Mouse (Mus musculus): ENCODE results near the gene Trdmt1. TPM values are rescaled to one million over a fixed set of nuclear protein-coding genes. Genes with fewer than 3 reads are reported as not detected.

Gene Trdmt1
- total and polyA plus RNA-seq, 2 experiments = 0.83 to 3.9 TPM

- H3K36me3 ChIP-seq (ENCODE audit: control insufficient read depth, insufficient read depth, low read length) = no peaks in the 10 kb centered on the region
- no peak for DNase-seq (ENCODE audit: extremely low read depth, low read depth, low spot score)
- no peak overlapping the region for H3K4me3 ChIP-seq (ENCODE audit: insufficient read depth, low read depth, low read length)
- WGBS = 89% methylated on average over 8 of the region's 8 CpGs
- no peak overlapping the region for H3K27ac ChIP-seq (replicated peaks; ENCODE audit: insufficient read depth, low read depth, low read length)
- TF ChIP-seq CTCF (IDR thresholded peaks at IDR 0.05; ENCODE audit: low read depth, low read length) (no peak), POLR2A (IDR thresholded peaks at IDR 0.05; ENCODE audit: extremely low read depth, insufficient read depth, low read length) (no peak)
- H3K4me1 ChIP-seq (ENCODE audit: control insufficient read depth, insufficient read depth, low read length) = peaks cover 2% of the 10 kb centered on the region; the same call in 1 of the 2 replicates
- H3K27me3 ChIP-seq (ENCODE audit: control insufficient read depth, insufficient read depth, low read length) = no peaks in the 10 kb centered on the region
- H3K9ac ChIP-seq (ENCODE audit: low read depth, low read length) = no peak overlapping the region
- H3K79me2 ChIP-seq (ENCODE audit: control insufficient read depth, insufficient read depth, low read length) = no peaks in the 10 kb centered on the region
These were observed 58.0 kb downstream of the Trdmt1 start for GRCm38 (mm10) chr2:13486470-13486869.

- Histone ChIP-seq H3K4me1 (ENCODE audit: control insufficient read depth, insufficient read depth, low read length) (peaks cover 2% of the 10 kb centered on the region; the same call in 1 of the 2 replicates), H3K27ac (replicated peaks; ENCODE audit: insufficient read depth, low read depth, low read length) (no peak overlapping the region), H3K9ac (ENCODE audit: low read depth, low read length) (no peak overlapping the region), H3K4me3 (ENCODE audit: insufficient read depth, low read depth, low read length) (no peak overlapping the region), H3K27me3 (ENCODE audit: control insufficient read depth, insufficient read depth, low read length) (no peaks in the 10 kb centered on the region), H3K36me3 (ENCODE audit: control insufficient read depth, insufficient read depth, low read length) (no peaks in the 10 kb centered on the region), H3K79me2 (ENCODE audit: control insufficient read depth, insufficient read depth, low read length) (no peaks in the 10 kb centered on the region)
- TF ChIP-seq POLR2A (IDR thresholded peaks at IDR 0.05; ENCODE audit: extremely low read depth, insufficient read depth, low read length) (no peak), CTCF (IDR thresholded peaks at IDR 0.05; ENCODE audit: low read depth, low read length) (no peak)
- peak; percentile 78 for DNase-seq (ENCODE audit: extremely low read depth, low read depth, low spot score)
- 33% methylated on average over 3 of the region's 3 CpGs for WGBS
These were observed 59.9 kb downstream of the Trdmt1 start for GRCm38 (mm10) chr2:13484566-13484965.

- no peak overlapping the region for H3K9ac ChIP-seq (ENCODE audit: low read depth, low read length)
- no peaks in the 10 kb centered on the region for H3K79me2 ChIP-seq (ENCODE audit: control insufficient read depth, insufficient read depth, low read length)
- WGBS = 94% methylated on average over 2 of the region's 2 CpGs
- H3K4me3 ChIP-seq (ENCODE audit: insufficient read depth, low read depth, low read length) = no peak overlapping the region
- peaks cover 2% of the 10 kb centered on the region; the same call in 1 of the 2 replicates for H3K4me1 ChIP-seq (ENCODE audit: control insufficient read depth, insufficient read depth, low read length)
- H3K27me3 ChIP-seq (ENCODE audit: control insufficient read depth, insufficient read depth, low read length) = no peaks in the 10 kb centered on the region
- no peak for DNase-seq (ENCODE audit: extremely low read depth, low read depth, low spot score)
- TF ChIP-seq POLR2A (IDR thresholded peaks at IDR 0.05; ENCODE audit: extremely low read depth, insufficient read depth, low read length) = no peak
- no peak for TF ChIP-seq CTCF (IDR thresholded peaks at IDR 0.05; ENCODE audit: low read depth, low read length)
- H3K36me3 ChIP-seq (ENCODE audit: control insufficient read depth, insufficient read depth, low read length) = no peaks in the 10 kb centered on the region
- H3K27ac ChIP-seq (replicated peaks; ENCODE audit: insufficient read depth, low read depth, low read length) = no peak overlapping the region
These were observed 63.7 kb downstream of the Trdmt1 start for GRCm38 (mm10) chr2:13480744-13481143.

- Histone ChIP-seq H3K79me2 (ENCODE audit: control insufficient read depth, insufficient read depth, low read length) (no peaks in the 10 kb centered on the region), H3K4me1 (ENCODE audit: control insufficient read depth, insufficient read depth, low read length) (no peaks in the 10 kb centered on the region), H3K27me3 (ENCODE audit: control insufficient read depth, insufficient read depth, low read length) (no peaks in the 10 kb centered on the region), H3K4me3 (ENCODE audit: insufficient read depth, low read depth, low read length) (no peak overlapping the region), H3K9ac (ENCODE audit: low read depth, low read length) (no peak overlapping the region), H3K36me3 (ENCODE audit: control insufficient read depth, insufficient read depth, low read length) (no peaks in the 10 kb centered on the region), H3K27ac (replicated peaks; ENCODE audit: insufficient read depth, low read depth, low read length) (no peak overlapping the region)
- 73% methylated on average over 7 of the region's 7 CpGs for WGBS
- no peak for DNase-seq (ENCODE audit: extremely low read depth, low read depth, low spot score)
- TF ChIP-seq POLR2A (IDR thresholded peaks at IDR 0.05; ENCODE audit: extremely low read depth, insufficient read depth, low read length) (no peak), CTCF (IDR thresholded peaks at IDR 0.05; ENCODE audit: low read depth, low read length) (no peak)
These were observed 65.3 kb downstream of the Trdmt1 start for GRCm38 (mm10) chr2:13479165-13479564.

GRCm38 (mm10) chr2:13470108-13470507 lies 74.4 kb downstream of the Trdmt1 start:
- no peak for DNase-seq (ENCODE audit: extremely low read depth, low read depth, low spot score)
- no peaks in the 10 kb centered on the region for H3K36me3 ChIP-seq (ENCODE audit: control insufficient read depth, insufficient read depth, low read length)
- peaks cover 1% of the 10 kb centered on the region; the same call in 1 of the 2 replicates for H3K4me1 ChIP-seq (ENCODE audit: control insufficient read depth, insufficient read depth, low read length)
- WGBS = 74% methylated on average over 3 of the region's 3 CpGs
- no peak overlapping the region for H3K9ac ChIP-seq (ENCODE audit: low read depth, low read length)
- no peaks in the 10 kb centered on the region for H3K27me3 ChIP-seq (ENCODE audit: control insufficient read depth, insufficient read depth, low read length)
- no peaks in the 10 kb centered on the region for H3K79me2 ChIP-seq (ENCODE audit: control insufficient read depth, insufficient read depth, low read length)
- TF ChIP-seq CTCF (IDR thresholded peaks at IDR 0.05; ENCODE audit: low read depth, low read length) (no peak), POLR2A (IDR thresholded peaks at IDR 0.05; ENCODE audit: extremely low read depth, insufficient read depth, low read length) (no peak)
- no peak overlapping the region for H3K27ac ChIP-seq (replicated peaks; ENCODE audit: insufficient read depth, low read depth, low read length)
- H3K4me3 ChIP-seq (ENCODE audit: insufficient read depth, low read depth, low read length) = no peak overlapping the region

GRCm38 (mm10) chr2:13469641-13470040 lies 74.8 kb downstream of the Trdmt1 start:
- no peak overlapping the region for H3K9ac ChIP-seq (ENCODE audit: low read depth, low read length)
- H3K4me1 ChIP-seq (ENCODE audit: control insufficient read depth, insufficient read depth, low read length) = peaks cover 2% of the 10 kb centered on the region; the same call in 1 of the 2 replicates
- no peaks in the 10 kb centered on the region for H3K36me3 ChIP-seq (ENCODE audit: control insufficient read depth, insufficient read depth, low read length)
- H3K27me3 ChIP-seq (ENCODE audit: control insufficient read depth, insufficient read depth, low read length) = no peaks in the 10 kb centered on the region
- H3K79me2 ChIP-seq (ENCODE audit: control insufficient read depth, insufficient read depth, low read length) = no peaks in the 10 kb centered on the region
- no peak overlapping the region for H3K4me3 ChIP-seq (ENCODE audit: insufficient read depth, low read depth, low read length)
- DNase-seq (ENCODE audit: extremely low read depth, low read depth, low spot score) = no peak
- no peak overlapping the region for H3K27ac ChIP-seq (replicated peaks; ENCODE audit: insufficient read depth, low read depth, low read length)
- WGBS = 92% methylated on average over 4 of the region's 4 CpGs
- TF ChIP-seq POLR2A (IDR thresholded peaks at IDR 0.05; ENCODE audit: extremely low read depth, insufficient read depth, low read length) (no peak), CTCF (IDR thresholded peaks at IDR 0.05; ENCODE audit: low read depth, low read length) (no peak)

Measured in liver, adult 2 months (tissue).